Mouse (Mus musculus) MN1 (cell line): ENCODE results near the gene Prickle4.

Experiments used
- DNase-seq: peaks from one replicate; pipeline ENCODE4 v3.0.0-alpha.2; 2016; ENCODE audit warnings: low spot score

The Prickle4 gene

GRCm38 (mm10) chr17:47706196-47706595 is 11.7 kb upstream of the Prickle4 start:
- no peak for DNase-seq

- no peak for DNase-seq
Measured at GRCm38 (mm10) chr17:47704692-47705091, 10.2 kb upstream of the Prickle4 start.

GRCm38 (mm10) chr17:47703556-47703955 is 9.0 kb upstream of the Prickle4 start:
- no peak for DNase-seq

DNA sequence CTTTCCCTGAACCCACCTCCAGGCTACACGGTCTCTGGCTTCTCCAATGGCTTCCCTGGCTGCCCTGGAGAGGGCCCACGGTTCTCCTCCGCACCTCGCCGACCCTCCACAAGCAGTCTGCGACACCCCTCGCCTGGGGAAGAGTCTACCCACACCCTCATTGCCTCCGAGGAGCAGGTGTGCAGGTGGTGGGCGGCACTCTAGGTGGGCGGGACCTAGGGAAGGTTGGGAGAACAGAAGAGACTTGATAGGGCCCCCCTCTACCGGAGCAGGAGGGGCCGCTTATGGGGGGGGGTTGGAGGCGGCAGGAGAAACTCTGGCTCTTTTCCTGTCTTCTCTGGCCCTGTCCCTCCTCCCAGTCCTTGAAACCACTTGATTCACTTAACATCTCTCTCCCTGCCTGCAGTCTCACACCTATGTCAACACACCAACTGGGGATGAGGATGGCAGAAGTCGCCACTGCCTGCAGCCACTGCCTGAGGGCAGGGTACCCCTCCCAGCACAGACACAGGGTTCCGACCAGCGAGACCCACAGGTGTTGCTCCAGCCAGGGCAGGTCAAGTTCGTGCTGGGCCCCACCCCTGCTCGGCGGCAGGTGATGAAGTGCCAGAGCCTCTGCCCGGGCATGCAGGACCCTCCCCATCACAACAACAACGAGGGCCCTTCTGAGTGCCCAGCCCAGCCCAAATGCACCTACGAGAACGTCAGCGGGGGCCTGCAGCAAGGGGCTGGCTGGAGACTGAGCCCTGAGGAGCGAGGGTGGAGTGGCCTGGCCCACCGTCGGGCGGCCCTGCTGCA is 8.2 kb upstream of the Prickle4 start:
- DNase-seq, result no peak

- no peak for DNase-seq
Measured at GRCm38 (mm10) chr17:47701793-47702192, 7.3 kb upstream of the Prickle4 start.

DNA sequence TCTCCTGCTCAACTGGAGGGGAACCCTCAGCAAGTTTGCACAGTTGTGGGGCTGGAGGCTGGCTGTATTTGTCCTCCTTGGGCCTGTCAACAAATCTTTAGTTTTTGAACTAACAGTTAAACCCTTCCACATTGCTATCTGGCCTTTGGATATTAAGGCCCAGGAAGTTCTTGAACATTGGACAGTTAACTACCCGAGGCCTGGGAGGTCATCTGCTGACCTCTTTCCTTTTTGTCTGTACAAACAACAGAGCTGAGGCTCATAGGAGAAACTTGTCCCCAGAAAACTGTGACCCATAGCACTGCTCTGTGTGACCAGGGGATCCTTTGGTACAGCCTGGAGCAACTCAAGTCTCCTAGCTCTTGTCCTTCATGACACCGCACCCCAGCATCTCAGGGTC is 4.5 kb upstream of the Prickle4 start:
- no peak for DNase-seq

DNA sequence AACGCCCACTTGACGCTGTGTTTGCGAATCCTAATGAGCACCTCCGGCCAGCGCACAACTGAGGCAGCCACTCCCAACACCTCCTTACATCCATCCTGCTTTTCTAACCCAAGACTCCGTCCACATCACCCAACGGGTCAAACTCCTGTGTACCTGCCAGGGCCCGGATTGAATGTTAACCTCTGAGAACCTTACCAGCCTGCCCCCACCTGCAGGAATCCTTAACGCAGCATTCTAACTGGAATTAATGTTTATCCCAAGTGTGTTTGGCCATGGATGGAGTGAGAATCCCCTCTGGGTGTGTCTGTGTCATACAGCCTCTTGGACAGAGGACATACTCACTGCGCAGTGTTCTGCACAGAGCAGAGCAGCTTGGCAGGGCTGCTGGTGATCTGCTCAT is 3.6 kb upstream of the Prickle4 start:
- DNase-seq, result no peak

DNA sequence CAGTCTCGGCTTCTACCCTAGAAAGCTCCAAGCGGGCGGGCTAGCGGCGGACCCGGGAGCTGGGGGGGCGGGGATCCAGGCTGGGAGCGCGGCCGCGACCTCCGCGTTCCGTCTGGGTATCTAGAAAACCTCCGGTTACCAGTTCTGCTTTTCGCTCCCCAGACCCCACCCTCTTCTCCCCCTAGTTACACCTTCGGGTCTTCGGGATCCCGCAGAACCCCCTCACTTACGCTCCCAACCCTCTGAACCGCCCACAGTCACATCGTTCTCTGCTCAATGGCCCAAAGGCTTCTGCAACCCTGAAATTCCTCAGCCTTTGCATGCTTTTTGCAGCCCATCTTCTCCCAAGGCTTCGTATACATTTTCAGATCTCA is 788 bp upstream of the Prickle4 start:
- no peak for DNase-seq

GRCm38 (mm10) chr17:47694442-47694502 is 264 bp downstream of the Prickle4 start, which contains the start of gene Gm21981:
Gene Gm21981 (minus strand): TSS chr17:47694455.
- DNase-seq, result no peak

GRCm38 (mm10) chr17:47693671-47694441 is 680 bp downstream of the Prickle4 start:
- no peak for DNase-seq

GRCm38 (mm10) chr17:47691650-47692049 is 2.9 kb downstream of the Prickle4 start:
- no peak for DNase-seq

DNA sequence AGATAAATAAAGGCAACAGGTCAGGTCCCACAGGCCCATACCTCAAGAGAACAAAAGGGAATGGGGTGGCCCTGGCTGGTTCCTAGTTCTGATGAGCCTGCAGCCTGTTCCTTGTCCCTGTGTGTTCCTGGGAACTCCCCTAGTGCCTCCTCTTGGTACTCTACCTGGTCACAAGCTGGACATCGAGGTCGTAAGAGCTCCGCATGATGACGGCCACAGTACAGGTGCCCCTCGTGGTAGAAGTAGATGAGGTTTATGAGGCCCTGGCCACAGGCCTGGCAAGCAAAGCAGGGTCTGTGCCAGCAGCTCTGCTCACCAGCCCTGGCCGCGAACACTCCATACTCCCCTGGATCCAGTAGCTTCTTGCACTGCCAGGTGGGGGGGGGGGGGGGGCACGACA is 4.6 kb downstream of the Prickle4 start:
- no peak for DNase-seq

GRCm38 (mm10) chr17:47688608-47689575 is 5.6 kb downstream of the Prickle4 start, which contains the start of gene Frs3:
Gene Frs3 (plus strand): TSS chr17:47689030.
- DNase-seq, result peak; percentile 46

- no peak for DNase-seq
Measured at GRCm38 (mm10) chr17:47688344-47688607, 6.3 kb downstream of the Prickle4 start, which contains the start of gene Tomm6. Gene Tomm6 (minus strand): TSS chr17:47688386.

- DNase-seq, result peak; percentile 98
Measured at GRCm38 (mm10) chr17:47687409-47688343, 6.9 kb downstream of the Prickle4 start.

- no peak for DNase-seq
Measured at GRCm38 (mm10) chr17:47682836-47683235, 11.7 kb downstream of the Prickle4 start.

GRCm38 (mm10) chr17:47678702-47679101 is 15.8 kb downstream of the Prickle4 start:
- DNase-seq, result no peak

- DNase-seq, result no peak
Measured at GRCm38 (mm10) chr17:47678238-47678637, 16.3 kb downstream of the Prickle4 start.

GRCm38 (mm10) chr17:47676581-47676980 is 18.0 kb downstream of the Prickle4 start:
- DNase-seq, result peak; percentile 86

GRCm38 (mm10) chr17:47672311-47673111 is 22.0 kb downstream of the Prickle4 start:
- no peak for DNase-seq

DNA sequence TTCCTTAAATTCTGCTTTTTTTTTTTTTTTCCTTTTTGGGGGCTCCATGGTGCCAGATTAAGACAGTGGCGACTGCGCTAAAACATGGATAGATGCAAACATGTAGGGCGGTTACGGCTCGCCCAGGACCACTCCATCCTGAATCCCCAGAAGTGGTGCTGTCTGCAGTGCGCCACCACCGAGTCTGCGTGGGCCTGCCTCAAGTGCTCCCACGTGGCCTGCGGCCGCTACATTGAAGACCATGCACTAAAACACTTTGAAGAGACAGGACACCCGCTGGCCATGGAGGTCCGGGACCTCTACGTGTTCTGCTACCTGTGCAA is 22.6 kb downstream of the Prickle4 start:
- no peak for DNase-seq
